Mouse (Mus musculus): ENCODE results near the gene Rsc1a1. TPM values are rescaled to one million over a fixed set of nuclear protein-coding genes. Genes with fewer than 3 reads are reported as not detected.
A peak's percentile ranks its signal among the peaks of the same experiment; 100 is the strongest.

The Rsc1a1 gene
- not detected in 2 replicates for polyA plus RNA-seq (2015; fragmentation: Nextera tagmentation; extraction: Ambion mirVana)

DNA sequence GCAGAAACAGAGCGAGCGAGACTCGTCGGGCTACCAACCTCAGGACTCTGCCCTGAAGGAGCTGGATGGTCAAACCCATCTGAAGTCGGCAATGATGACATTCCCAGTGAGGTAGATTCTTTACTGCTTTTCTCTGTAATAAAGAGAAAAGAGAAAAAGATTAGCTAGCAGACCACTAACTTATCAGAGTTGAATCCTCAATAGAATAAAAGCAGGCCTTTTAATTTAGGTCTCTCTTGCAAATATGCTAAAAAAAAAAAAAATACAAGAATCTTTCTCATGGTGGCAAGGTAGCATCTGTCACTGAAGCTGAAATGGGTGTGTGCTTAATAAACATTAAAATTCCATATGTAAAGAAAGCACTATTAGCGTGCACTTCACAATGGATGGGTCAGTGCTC lies at the start of gene Rsc1a1:
Rsc1a1 (minus strand) TSS at position 101 of the 400 bp plus-strand sequence.
- Histone ChIP-seq H3K9ac (no peak within 1 kb of the TSS), H3K4me3 (no peak within 1 kb of the TSS), H3K27ac (0 out of 2 replicates have a peak within 1 kb of the TSS, but pooled peaks have one; percentile 48), H3K36me3 (peaks cover 54% of the 10 kb centered on the region), H3K4me1 (peaks cover 28% of the 10 kb centered on the region), H3K4me2 (no peak within 1 kb of the TSS), H3K27me3 (no peaks in the 10 kb centered on the region), H3K9me3 (no peaks in the 10 kb centered on the region)
- ATAC-seq (ENCODE audit: borderline replicate concordance, extremely low read depth, low FRiP score, low TSS enrichment): no peak
- WGBS: 88% methylated on average over 6 of the region's 6 CpGs

DNA sequence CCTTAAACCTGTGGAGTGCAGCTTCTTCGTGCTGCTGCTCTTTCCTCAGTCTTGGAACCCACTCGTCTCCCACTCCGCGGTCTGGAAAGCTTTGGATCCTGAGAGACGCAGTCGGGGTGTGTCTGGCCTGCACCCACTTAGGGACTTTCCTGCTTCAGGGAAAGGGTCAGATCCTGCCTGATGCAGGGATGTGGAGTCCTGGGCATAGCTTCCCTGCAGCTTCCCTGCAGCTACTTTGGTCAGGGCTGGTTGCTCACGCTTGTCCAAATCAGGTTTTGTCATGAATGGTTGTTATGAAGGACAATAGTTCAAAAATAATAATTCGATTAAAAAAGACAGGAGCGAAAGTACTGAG lies 49.8 kb upstream of the Rsc1a1 start:
- no peak for ATAC-seq (ENCODE audit: borderline replicate concordance, extremely low read depth, low FRiP score, low TSS enrichment)
- Histone ChIP-seq H3K9ac (no peak overlapping the region), H3K4me1 (peaks cover 11% of the 10 kb centered on the region), H3K27ac (peak overlapping the region; percentile 85), H3K4me3 (peak overlapping the region; percentile 38), H3K9me3 (no peaks in the 10 kb centered on the region), H3K4me2 (peak overlapping the region; percentile 68), H3K27me3 (no peaks in the 10 kb centered on the region), H3K36me3 (no peaks in the 10 kb centered on the region)
- WGBS: 25% methylated on average over 9 of the region's 9 CpGs

DNA sequence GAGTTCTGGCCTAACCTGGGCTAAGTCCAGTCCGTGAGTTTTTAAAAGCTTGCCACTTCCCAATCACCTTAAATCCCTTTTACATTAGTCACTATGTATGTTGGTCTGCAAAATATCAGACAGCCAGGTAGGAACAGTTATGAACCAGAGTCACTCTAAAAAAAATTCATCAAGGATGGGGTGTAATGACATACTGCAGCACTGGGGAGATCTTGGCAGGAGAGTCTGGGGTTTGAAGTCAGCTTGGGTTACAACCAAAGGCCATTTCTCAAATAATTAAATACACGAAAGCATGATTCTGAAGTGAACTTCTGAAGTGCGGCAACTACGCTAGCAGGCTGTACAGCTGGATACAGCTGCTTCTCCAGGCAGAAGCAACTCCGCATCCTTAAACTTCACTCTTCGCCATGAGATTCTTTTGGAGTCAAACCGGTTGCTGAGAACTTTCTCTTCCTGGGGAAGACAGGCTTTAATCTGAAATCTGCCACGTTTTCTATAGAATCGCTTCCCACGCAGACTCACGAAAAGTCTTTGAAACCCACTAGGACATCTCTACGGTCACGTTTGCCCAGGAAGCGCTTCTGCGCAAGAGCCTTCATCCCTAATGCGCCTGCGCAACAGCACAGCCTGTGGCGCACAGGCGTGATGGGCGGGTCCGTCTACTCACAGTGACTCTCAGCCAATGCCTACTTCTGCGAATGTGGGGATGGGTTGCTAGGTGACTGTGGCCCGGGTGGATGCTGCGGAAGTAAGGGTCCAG lies 49.2 kb upstream of the Rsc1a1 start:
- H3K27ac ChIP-seq: peak overlapping the region; percentile 85
- peaks cover 11% of the 10 kb centered on the region for H3K4me1 ChIP-seq
- peak overlapping the region; percentile 68 for H3K4me2 ChIP-seq
- H3K27me3 ChIP-seq: no peaks in the 10 kb centered on the region
- H3K9ac ChIP-seq: 0 out of 2 replicates have a peak overlapping the region, but pooled peaks have one; percentile 39
- ATAC-seq (ENCODE audit: borderline replicate concordance, extremely low read depth, low FRiP score, low TSS enrichment): peak; percentile 96
- 6% methylated on average over 24 of the region's 24 CpGs for WGBS
- peak overlapping the region; percentile 38 for H3K4me3 ChIP-seq
- H3K36me3 ChIP-seq: no peaks in the 10 kb centered on the region
- no peaks in the 10 kb centered on the region for H3K9me3 ChIP-seq

DNA sequence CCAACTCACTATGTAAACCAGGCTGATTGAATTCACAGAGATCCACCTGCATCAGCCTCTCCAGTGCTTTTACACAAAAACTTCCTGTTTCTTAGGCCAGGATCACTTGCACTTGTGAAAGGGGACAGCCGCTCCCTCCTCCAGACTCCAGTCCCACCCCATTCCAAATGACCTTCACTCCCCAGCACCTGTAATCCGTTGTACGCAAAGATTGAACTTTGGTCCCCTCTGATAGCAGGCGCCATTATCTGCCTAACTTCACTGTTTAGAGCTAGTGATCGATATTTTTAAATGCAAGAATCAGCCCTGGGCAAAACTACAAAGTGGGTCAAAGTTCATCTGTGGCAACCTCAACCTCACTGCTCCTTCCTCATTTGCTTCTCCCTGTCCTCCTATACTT lies 46.4 kb upstream of the Rsc1a1 start:
- no peak overlapping the region for H3K9ac ChIP-seq
- no peak overlapping the region for H3K4me3 ChIP-seq
- no peaks in the 10 kb centered on the region for H3K36me3 ChIP-seq
- 76% methylated on average over 5 of the region's 5 CpGs for WGBS
- no peaks in the 10 kb centered on the region for H3K27me3 ChIP-seq
- no peaks in the 10 kb centered on the region for H3K9me3 ChIP-seq
- H3K27ac ChIP-seq: no peak overlapping the region
- no peak overlapping the region for H3K4me2 ChIP-seq
- H3K4me1 ChIP-seq: peaks cover 11% of the 10 kb centered on the region
- ATAC-seq (ENCODE audit: borderline replicate concordance, extremely low read depth, low FRiP score, low TSS enrichment): no peak

DNA sequence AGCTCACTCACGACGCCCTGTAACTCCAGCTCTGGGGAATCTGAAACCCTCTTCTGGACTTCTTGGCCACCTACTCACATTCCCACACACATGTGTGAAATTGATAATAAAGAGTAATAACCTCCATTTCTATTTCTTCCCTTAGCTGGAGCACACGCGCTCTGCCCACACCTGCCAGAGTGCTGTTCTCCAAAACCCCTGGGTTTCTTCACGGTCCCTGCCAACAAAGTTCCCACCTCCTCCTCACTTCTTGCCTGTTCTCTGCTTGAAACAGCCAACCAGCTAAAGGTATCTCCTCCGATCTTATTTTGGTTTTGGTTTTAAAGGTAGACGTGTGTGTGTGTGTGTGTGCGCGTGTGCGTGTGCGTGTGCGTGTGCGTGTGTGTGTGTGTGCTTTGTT lies 45.0 kb upstream of the Rsc1a1 start:
- H3K27me3 ChIP-seq: no peaks in the 10 kb centered on the region
- 78% methylated on average over 13 of the region's 13 CpGs for WGBS

DNA sequence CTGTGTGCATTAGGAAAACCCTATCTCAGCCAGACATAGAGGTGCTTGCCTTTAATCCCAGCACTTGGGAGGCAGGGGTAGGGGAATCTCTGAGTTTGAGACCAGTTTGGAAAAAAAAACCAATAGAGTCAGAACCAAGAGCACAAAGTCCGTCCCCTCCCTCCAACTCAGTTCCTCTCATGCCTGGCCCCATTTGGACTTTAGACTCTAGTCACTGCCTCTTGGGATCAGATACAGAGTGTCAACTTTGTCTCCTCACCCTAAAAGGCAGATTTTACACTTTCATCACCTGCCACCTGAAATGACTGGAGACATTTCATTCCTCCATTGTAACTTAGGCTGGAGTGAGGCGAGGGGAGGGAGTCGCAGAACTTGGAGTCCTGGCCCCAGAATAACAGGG lies 43.9 kb upstream of the Rsc1a1 start:
- no peak for ATAC-seq (ENCODE audit: borderline replicate concordance, extremely low read depth, low FRiP score, low TSS enrichment)
- Histone ChIP-seq H3K9me3 (no peaks in the 10 kb centered on the region), H3K27ac (no peak overlapping the region), H3K4me3 (no peak overlapping the region), H3K4me1 (peaks cover 9% of the 10 kb centered on the region; the same call in 1 of the 2 replicates), H3K36me3 (no peaks in the 10 kb centered on the region), H3K27me3 (no peaks in the 10 kb centered on the region), H3K9ac (no peak overlapping the region), H3K4me2 (no peak overlapping the region)
- WGBS: 79% methylated on average over 3 of the region's 3 CpGs

More for the DNA sequence above, 45.0 kb upstream of the Rsc1a1 start:
- Histone ChIP-seq H3K27ac (no peak overlapping the region), H3K9ac (no peak overlapping the region), H3K36me3 (no peaks in the 10 kb centered on the region), H3K4me2 (no peak overlapping the region), H3K4me3 (no peak overlapping the region), H3K9me3 (no peaks in the 10 kb centered on the region), H3K4me1 (peaks cover 10% of the 10 kb centered on the region)
- no peak for ATAC-seq (ENCODE audit: borderline replicate concordance, extremely low read depth, low FRiP score, low TSS enrichment)

DNA sequence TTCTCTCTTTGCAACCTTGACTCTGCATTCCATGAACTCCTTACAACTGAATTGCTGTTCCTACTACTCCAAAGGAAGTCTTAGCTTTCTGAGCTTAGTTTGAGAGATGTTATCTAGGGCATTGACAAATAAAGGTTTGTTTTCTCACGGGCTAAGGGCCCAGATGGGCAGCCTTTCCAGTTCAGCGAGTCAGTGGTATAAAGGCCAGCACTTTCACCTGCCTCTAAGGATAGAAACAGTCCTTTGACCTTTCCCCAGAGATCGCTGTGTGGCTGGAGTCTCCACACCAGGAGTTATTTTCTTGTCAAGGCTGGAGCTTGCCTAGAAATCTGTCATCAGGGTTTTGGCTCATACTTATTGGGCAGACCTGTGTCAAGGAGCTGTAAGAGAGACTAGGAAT lies 40.3 kb upstream of the Rsc1a1 start:
- no peak for ATAC-seq (ENCODE audit: borderline replicate concordance, extremely low read depth, low FRiP score, low TSS enrichment)
- no peaks in the 10 kb centered on the region for H3K36me3 ChIP-seq
- H3K4me2 ChIP-seq: no peak overlapping the region
- no peak overlapping the region for H3K4me3 ChIP-seq
- peaks cover 30% of the 10 kb centered on the region for H3K4me1 ChIP-seq
- H3K9ac ChIP-seq: no peak overlapping the region
- 39% methylated on average over 3 of the region's 3 CpGs for WGBS
- no peaks in the 10 kb centered on the region for H3K27me3 ChIP-seq
- no peaks in the 10 kb centered on the region for H3K9me3 ChIP-seq
- H3K27ac ChIP-seq: peak overlapping the region; percentile 29

DNA sequence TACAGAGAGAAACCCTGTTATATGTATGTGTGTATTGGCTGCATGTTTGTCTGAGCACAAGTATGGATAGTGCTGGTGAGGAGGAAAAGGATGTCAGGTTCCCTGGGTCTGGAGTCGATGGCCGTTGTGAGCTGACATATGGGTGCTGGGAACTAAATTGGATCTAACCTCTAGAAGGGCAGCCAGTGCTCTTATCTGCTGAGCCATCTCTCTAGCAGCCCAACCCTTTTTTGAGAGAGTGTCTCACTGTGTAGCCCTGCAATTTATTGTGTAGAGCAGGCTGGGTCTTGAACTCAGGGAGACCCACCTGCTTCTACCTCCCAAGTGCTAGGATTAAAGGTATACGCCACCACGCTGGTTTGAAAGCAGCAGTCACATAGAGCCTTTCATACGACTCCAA lies 39.9 kb upstream of the Rsc1a1 start:
- H3K36me3 ChIP-seq: no peaks in the 10 kb centered on the region
- no peak overlapping the region for H3K4me3 ChIP-seq
- H3K4me1 ChIP-seq: peaks cover 32% of the 10 kb centered on the region
- H3K9ac ChIP-seq: no peak overlapping the region
- peak overlapping the region; percentile 27; the same call in 1 of the 2 replicates for H3K27ac ChIP-seq
- no peaks in the 10 kb centered on the region for H3K9me3 ChIP-seq
- no peak overlapping the region for H3K4me2 ChIP-seq
- WGBS: 65% methylated on average over 5 of the region's 5 CpGs
- no peak for ATAC-seq (ENCODE audit: borderline replicate concordance, extremely low read depth, low FRiP score, low TSS enrichment)
- H3K27me3 ChIP-seq: no peaks in the 10 kb centered on the region

DNA sequence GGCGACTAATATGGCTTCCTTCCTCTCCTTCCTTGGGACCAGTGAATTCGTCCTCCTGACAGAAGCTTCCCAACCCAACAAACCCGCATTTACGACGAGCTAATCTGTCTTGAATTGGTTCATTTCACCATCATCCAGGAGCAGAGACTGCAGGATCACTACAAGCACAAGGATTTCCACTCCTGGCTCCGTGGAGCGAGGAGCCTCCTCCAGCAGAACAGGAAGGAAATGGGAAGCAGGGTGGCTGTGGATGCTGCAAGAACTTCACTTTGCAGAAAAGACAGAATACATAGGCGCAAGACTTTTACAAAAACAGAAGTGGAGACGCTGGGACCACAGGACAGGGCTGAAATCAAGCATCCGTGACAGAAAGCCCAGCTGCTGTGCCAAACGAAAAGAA lies 39.2 kb upstream of the Rsc1a1 start:
- Histone ChIP-seq H3K9ac (no peak overlapping the region), H3K4me2 (no peak overlapping the region), H3K27ac (no peak overlapping the region), H3K4me1 (peaks cover 38% of the 10 kb centered on the region), H3K4me3 (no peak overlapping the region), H3K9me3 (no peaks in the 10 kb centered on the region), H3K36me3 (0 out of 2 replicates have a peak, but pooled peaks cover 4% of the 10 kb centered on the region), H3K27me3 (no peaks in the 10 kb centered on the region)
- no peak for ATAC-seq (ENCODE audit: borderline replicate concordance, extremely low read depth, low FRiP score, low TSS enrichment)
- WGBS: 63% methylated on average over 11 of the region's 11 CpGs

DNA sequence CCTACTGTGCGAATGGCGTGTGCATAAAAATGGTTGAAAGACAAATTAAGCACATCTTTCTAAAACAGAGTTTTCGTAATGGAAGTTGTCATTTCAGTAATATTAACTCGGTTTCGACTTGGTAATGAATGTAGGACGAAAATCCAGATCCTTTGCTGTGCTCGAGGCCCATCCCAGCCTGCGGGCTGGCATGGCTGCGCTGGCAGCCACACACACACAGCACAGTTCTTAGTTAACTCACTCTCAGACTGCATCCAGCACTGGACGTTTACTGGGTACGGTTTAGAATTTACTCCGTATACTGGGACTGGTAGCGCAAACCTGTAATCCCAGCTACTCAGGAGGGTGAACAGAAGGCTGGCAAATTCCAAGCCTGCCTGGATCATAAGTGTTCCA lies 38.3 kb upstream of the Rsc1a1 start:
- Histone ChIP-seq H3K36me3 (0 out of 2 replicates have a peak, but pooled peaks cover 4% of the 10 kb centered on the region), H3K4me3 (peak overlapping the region; percentile 97), H3K9ac (peak overlapping the region; percentile 35), H3K27ac (peak overlapping the region; percentile 96), H3K27me3 (no peaks in the 10 kb centered on the region), H3K4me2 (peak overlapping the region; percentile 78), H3K4me1 (peaks cover 41% of the 10 kb centered on the region), H3K9me3 (no peaks in the 10 kb centered on the region)
- 7% methylated on average over 13 of the region's 13 CpGs for WGBS
- ATAC-seq (ENCODE audit: borderline replicate concordance, extremely low read depth, low FRiP score, low TSS enrichment): 0 out of 2 replicates have a peak, but pooled peaks have one; percentile 37

DNA sequence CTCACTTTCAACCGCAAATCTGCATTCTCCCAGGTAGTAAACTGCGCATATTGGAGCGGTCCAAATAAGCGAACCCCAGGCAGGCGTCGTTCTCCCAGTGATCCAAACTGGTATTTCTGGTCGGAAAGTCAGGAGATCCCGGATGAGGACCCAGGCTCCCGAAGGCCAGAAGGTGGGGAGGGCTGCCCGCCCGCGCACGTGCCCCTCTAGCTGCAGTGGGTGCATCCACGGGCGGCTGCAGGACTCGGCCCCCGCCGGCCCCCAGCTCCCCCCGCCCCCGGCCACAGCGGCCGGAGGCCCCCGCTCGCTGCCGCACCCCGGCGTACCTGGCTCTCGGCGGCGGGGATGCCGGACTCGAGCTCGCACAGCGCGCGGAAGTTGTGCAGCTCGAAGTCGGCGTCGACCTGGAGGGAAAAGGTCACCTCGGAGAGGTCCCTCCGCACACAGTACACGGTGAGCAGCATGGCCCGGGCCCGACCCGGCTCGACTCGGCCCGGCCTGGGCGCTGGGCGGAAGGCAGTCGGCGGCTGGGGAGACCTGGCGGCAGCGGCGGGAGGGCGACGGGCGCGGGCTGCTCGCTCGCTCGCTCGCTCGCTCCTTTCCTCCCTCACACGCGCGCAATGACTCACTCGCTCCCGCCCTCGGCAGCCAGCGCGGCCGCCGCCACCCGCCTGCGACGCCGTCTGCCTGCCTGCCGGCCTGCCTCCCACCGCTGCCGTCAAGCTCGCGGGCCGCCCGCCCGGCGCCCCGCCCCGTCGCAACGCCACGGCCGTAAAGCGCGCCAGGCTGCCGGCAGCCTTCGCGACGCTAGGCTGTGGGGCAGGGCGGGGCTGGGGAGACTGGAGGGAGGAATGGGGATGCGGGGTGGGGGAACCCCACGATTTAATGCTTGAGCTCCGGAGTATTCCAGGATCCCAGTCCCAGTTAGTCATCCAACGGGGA lies 37.6 kb upstream of the Rsc1a1 start, which contains the start of gene Ddi2:
Ddi2 (minus strand) TSS at position 689 of the 942 bp plus-strand sequence.
- peak within 1 kb of the TSS; percentile 96 for H3K27ac ChIP-seq

More for the DNA sequence above, 37.6 kb upstream of the Rsc1a1 start, which contains the start of gene Ddi2:
- H3K9me3 ChIP-seq: no peaks in the 10 kb centered on the region
- peaks cover 41% of the 10 kb centered on the region for H3K4me1 ChIP-seq
- H3K4me3 ChIP-seq: peak within 1 kb of the TSS; percentile 97
- no peaks in the 10 kb centered on the region for H3K27me3 ChIP-seq
- ATAC-seq (ENCODE audit: borderline replicate concordance, extremely low read depth, low FRiP score, low TSS enrichment): peak; percentile 77
- peak within 1 kb of the TSS; percentile 78 for H3K4me2 ChIP-seq
- H3K9ac ChIP-seq: peak within 1 kb of the TSS; percentile 88
- H3K36me3 ChIP-seq: 0 out of 2 replicates have a peak, but pooled peaks cover 4% of the 10 kb centered on the region
- WGBS: under 1% methylated on average over 84 of the region's 105 CpGs

Measured in lung, embryonic 15.5 days (tissue).